Mouse (Mus musculus): ENCODE data around the gene Spo11.

Gene Spo11

DNA sequence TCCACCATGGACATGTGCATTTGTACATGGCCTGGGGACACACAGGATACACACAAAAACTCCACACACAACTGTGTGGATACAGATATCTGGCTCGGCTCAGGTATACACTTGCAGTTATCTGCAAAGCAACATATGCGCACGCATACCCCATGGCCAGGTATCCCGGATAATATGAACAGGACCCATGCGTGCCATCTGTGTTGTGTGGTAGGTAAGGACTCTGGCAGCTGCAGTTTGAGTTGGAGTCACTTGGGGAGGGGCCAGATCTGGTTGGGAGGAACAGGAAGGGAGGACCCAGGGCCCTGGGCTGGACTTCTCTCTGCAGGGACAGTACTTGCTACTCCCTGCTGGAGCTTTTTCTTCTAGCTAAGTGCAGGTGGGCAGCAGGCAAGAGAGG lies 58.2 kb downstream of the Spo11 start:
- no peak for DNase-seq

DNA sequence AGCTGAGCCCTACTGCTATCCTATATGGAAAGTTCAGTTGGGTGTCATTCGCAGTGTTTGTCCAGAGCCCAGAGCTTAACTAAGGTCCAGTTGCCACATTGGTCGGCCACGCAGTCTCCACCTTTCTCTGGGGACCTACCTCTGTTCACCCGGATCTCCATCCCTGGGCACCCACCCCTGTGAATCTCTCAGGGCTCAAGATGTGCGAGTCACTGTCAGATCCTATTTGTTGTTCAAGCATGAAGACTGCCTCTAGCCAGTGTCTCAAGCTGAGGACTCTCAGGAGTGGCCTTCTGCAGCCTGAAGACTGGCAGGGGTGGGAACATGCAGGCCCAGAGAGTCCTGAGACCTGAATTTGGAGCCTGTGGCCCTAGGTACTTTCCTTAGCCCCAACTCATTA lies 58.6 kb downstream of the Spo11 start:
- DNase-seq = no peak

DNA sequence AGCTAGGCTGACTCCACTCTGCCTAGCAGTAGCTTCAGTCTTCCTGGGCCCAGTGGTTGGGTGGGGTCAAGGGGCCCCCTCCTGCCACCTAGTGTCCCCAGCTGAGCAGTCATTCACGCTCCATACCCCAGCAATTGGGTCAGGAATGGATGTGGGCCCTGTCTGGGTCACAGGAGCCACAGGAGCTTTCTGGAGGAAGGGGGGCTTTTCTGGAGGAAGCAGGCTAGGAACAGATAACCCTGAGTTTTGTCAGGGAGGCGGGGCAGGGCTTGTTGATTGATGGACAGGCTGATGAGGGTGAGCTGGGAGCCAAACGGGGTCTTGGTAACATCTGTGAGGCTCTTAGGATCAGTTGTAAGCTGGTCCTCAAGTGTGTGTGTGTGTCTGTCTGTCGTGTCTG lies 59.1 kb downstream of the Spo11 start:
- DNase-seq = no peak

DNA sequence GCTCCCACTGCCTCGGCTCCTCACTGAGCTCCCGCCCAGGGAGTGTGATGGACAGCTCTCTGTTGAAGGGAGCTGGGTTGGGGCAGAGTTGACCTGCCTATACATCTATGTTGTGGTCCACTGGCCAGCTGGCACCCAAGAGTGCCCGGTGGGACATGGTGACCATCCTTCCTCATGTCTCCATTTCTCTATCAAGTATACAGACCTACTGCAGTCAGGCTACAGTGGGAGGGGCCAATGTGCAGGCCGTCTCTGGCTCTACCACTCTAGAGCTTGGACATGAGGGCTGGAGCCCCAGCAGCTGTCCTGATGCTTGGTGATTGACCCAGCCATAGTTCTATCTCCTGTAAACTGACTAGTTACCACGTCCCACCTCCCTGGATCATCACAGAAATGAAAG lies 59.8 kb downstream of the Spo11 start:
- no peak for DNase-seq

DNA sequence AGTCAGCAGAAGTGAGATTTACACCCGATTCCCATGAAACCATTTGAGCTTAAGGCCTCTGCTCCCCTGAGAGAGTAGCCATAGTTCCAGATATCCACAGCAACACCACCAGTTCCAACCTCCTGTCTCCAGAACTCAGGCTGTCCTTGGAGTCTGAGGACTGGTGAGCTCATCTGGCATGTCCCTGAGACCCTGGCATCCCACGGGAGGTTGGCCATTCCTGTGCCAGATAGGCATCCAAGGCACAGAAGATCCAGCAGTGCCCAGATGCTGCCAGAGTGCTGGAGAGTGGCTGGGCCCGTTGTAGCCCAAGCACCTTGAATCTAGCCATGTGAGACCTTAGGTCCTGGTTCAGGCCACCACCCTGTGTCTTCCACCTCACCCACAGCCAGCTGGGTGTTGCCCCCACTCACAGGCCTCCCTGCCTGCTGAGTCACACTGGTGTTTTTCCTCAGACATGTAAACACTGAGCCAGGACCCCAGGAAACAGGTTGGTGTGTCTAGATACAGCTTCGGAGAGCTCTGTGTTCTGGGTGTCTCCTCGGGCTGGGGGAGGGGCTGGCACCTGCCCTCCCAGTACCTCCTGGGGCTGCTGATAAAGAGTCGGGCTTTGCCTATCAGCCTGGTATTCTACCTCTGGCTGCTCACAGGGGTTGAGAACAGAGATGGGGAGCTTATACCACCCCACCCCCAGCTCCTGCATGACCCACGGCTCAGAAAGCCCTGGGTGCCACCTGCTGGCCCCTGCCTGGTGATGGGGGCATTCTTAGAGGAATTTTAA lies 60.5 kb downstream of the Spo11 start:
- DNase-seq = no peak

DNA sequence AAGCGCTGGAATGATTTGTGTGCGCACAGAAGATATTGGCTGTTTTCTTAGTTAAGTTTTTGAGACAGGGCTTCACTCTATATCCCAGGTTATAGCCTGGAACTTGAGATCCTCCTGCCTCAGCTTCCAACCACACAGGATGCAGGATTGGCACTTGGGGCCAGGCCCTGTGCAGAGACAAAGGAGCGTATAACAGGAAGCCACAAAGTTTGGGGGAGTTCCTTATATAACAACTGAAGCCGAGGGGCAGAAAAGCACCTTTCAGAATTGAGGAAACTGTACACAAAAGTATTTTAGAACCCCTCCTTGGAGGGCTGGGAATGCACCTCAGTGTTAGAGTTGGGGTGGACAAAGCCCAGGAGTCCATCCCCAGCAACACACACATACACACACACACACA lies 61.5 kb downstream of the Spo11 start:
- DNase-seq = no peak

DNA sequence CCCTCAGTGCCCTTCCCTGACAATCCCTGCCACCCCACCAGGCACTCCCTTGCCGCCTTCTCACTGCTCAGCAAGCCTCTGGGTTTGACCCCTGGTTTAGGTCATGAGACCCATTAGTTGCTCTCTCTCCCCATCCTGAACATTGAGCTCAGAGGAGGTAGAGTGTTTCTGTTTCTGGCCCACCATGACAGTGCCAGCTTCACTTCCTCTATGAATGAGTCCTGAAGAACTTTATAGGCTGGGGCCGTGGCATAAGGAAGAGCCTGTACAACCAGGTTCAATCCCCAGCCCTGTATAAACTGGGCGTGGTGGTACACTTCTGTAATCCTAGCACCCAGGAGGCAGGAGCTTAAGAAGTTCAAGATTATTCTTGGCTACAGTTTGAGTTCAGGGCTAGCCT lies 63.3 kb downstream of the Spo11 start:
- DNase-seq = no peak

DNA sequence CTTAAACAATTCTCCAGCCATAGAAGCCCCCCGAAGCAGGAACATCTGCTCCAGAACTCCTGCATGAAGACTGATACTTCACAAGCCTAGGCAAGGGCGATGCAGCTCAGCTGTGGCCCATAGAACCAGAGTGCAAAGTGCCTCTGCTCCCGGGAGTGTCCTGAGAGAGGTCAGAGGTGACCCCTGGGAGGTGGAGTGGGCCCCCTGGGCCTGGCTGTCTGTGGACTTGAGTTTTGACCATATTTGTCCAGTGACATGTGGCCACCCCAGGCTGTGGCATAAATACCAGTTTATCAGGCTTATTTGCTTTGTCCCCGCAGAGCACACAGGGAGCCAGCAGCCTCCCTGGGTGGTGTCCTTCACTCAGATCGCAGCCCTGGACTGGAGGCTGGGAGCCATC lies 63.7 kb downstream of the Spo11 start:
- DNase-seq = no peak

DNA sequence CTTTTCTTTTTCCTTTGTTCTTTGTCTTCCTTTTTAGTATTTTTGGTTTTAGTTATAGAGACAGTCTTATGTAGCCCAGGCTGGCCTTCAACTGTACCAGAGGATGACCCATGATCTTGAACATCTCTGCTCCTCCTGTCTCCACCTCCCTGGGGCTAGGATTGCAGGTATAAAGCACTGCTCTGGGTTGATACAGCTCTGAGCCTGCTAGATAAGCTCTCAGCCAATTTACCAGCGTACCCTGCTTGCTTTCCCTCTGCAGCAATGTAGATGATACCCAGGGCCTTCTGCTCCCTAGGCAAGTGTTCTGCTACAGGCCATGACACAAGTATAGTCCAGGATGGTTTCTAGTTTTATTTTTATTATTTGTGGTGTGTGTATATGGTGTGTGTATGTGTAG lies 64.4 kb downstream of the Spo11 start:
- no peak for DNase-seq

DNA sequence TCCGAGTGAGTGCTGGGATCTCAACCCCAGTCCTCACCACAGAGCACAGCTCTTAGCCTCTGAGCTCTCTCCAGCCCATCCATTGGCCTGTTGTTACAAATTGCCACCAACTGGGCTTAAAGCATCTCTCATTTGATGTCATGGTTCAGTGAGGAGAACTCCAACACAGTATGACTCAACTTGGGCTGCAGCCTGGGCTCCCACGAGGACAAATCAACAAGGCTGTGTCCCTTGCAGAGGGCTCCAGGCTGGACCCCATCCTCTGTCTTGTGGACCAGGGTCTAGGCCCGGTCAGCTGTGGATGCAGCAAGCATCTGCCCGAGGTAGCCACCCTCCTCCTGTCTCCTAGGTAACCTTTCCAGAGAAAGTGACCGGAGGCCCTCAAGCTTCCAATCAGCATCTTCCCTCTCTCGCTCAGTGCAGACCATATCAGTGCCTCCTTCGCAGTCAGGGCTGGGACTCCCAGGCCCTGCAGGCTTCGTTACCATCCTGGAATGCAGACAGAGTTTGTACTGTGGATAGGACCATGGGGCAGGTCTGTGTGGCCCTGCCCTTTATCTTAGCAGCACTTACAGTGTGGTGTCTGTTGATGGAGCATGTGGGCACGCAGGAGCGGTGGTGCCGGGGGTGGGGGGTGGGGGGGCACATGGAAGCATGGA lies 65.1 kb downstream of the Spo11 start:
- DNase-seq = no peak

Measured in cerebellum, adult 9-10 months (tissue).